Mouse (Mus musculus) liver, embryonic 13.5 days (tissue): ENCODE measurements around the gene Batf3. TPM values are rescaled to one million over a fixed set of nuclear protein-coding genes. Genes with fewer than 3 reads are reported as not detected.
A peak's percentile ranks its signal among the peaks of the same experiment; 100 is the strongest.
"Not testable (repeated sequence)": the region's sequence is repeated elsewhere in the genome, so short reads cannot be mapped to it uniquely, and the experiment has no call there.

Experiments
- ATAC-seq: fragments of 200-750 bp; cut with Nextera tagmentation; 2 replicates; pipeline ENCODE4 v1.8.0; 2017; ENCODE audit warnings: low read depth, mild to moderate bottlenecking, moderate number of reproducible peaks, moderate library complexity
- DNase-seq: peaks from one replicate; pipeline ENCODE4 v3.0.0; 2022
- H3K27ac ChIP-seq: fragments of 300-500 bp; sonication (generic); 2 replicates; pipeline ENCODE4 v1.5.1; 2015; ENCODE audit warnings: moderate library complexity, mild to moderate bottlenecking, inconsistent platforms
- H3K27me3 ChIP-seq: fragments of 300-500 bp; sonication (generic); 2 replicates; pipeline ENCODE4 v1.6.1; 2015; ENCODE audit warnings: mild to moderate bottlenecking, inconsistent platforms
- H3K36me3 ChIP-seq: fragments of 300-500 bp; sonication (generic); 2 replicates; pipeline ENCODE4 v1.6.1; 2015; ENCODE audit warnings: mild to moderate bottlenecking, inconsistent platforms
- H3K4me1 ChIP-seq: fragments of 300-500 bp; sonication (generic); replicated peaks from 2 replicates; pipeline ENCODE4 v1.6.1; 2015; ENCODE audit warnings: inconsistent platforms
- H3K4me2 ChIP-seq: fragments of 300-500 bp; sonication (generic); 2 replicates; pipeline ENCODE4 v1.6.1; 2015; ENCODE audit warnings: inconsistent platforms, mild to moderate bottlenecking, moderate library complexity
- H3K4me3 ChIP-seq: fragments of 300-500 bp; sonication (generic); replicated peaks from 2 replicates; pipeline ENCODE4 v1.5.1; 2015; ENCODE audit warnings: mild to moderate bottlenecking, inconsistent platforms
- H3K9ac ChIP-seq: fragments of 300-500 bp; sonication (generic); 2 replicates; pipeline ENCODE4 v1.6.1; 2015; ENCODE audit warnings: mild to moderate bottlenecking, inconsistent platforms
- H3K9me3 ChIP-seq: fragments of 300-500 bp; sonication (generic); replicated peaks from 2 replicates; pipeline ENCODE4 v1.6.1; 2016; ENCODE audit warnings: inconsistent platforms
- WGBS: fragments of 180-500 bp; shearing (Covaris S2); methylation state at CpG from one replicate; pipeline ENCODE4 v1.1.7; 2015; ENCODE audit not compliant: insufficient replicate concordance; 5-methylcytosine and 5-hydroxymethylcytosine counted together
- polyA plus RNA-seq: library from polyadenylated mRNA; unstranded; fragments of >200 nt; fragmentation: Nextera tagmentation; extraction: Ambion mirVana; gene quantifications from 2 replicates; pipeline ENCODE4 v1.2.1, GENCODE M21; 2015

Gene Batf3
- polyA plus RNA-seq, 1 experiment from 2014 or later, result 3.1 TPM

DNA sequence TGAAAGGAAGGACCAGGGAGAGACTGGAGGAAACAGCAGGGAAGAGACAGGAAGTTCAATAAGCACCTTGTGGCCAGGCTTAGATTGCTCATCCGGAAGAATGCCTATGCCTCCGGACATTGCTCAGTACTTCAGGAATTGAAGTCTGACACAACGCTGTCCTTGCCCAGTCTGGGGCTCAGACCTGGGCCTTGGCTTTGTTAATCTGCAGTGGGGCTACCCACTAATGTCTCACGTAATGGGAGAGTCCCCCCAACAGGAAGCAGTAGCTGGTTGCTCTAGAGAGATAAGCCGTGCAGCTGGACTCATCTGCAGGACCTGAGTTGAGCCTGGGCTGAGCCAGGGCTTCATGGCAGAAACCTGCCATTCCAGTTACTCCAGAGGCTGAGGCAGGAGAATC is 35.3 kb downstream of the Batf3 start:
- WGBS, result 12% methylated on average over 5 of the region's 5 CpGs
- H3K4me1 ChIP-seq, result peaks cover 19% of the 10 kb centered on the region
- H3K4me2 ChIP-seq, result peak overlapping the region; percentile 9; the same call in 1 of the 2 replicates
- peaks cover 7% of the 10 kb centered on the region; the same call in 1 of the 2 replicates for H3K27me3 ChIP-seq
- H3K9me3 ChIP-seq, result peaks cover 2% of the 10 kb centered on the region; the same call in 1 of the 2 replicates
- no peak overlapping the region for H3K4me3 ChIP-seq
- H3K36me3 ChIP-seq, result no peaks in the 10 kb centered on the region
- ATAC-seq (peak; percentile 72), DNase-seq (no peak)
- no peak overlapping the region for H3K9ac ChIP-seq
- no peak overlapping the region for H3K27ac ChIP-seq

DNA sequence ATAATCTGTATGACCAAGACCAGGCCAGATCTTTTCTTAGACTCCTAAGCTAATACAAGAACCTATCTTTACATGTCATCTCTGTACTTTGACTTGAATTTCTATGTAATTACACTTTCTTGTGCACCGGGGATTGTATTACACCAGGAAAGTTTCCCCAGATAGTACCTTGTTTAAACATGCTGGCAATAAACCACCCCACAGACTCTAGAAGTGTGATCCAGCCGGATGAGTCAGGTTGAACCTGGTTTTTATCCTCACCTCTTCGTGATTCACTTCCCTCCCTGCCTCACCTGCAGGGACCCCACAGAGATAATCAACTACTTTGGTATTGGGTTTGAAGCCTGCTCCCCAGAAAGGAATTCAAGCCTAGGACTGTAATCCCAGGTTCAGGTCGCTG is 37.8 kb downstream of the Batf3 start:
- H3K4me1 ChIP-seq, result peaks cover 34% of the 10 kb centered on the region
- no peak for DNase-seq
- no peak overlapping the region for H3K27ac ChIP-seq
- no peaks in the 10 kb centered on the region for H3K9me3 ChIP-seq
- no peak overlapping the region for H3K9ac ChIP-seq
- no peak for ATAC-seq
- peaks cover 7% of the 10 kb centered on the region; the same call in 1 of the 2 replicates for H3K27me3 ChIP-seq
- H3K4me2 ChIP-seq, result no peak overlapping the region
- H3K36me3 ChIP-seq, result no peaks in the 10 kb centered on the region
- WGBS, result 51% methylated on average over 4 of the region's 4 CpGs
- H3K4me3 ChIP-seq, result no peak overlapping the region

DNA sequence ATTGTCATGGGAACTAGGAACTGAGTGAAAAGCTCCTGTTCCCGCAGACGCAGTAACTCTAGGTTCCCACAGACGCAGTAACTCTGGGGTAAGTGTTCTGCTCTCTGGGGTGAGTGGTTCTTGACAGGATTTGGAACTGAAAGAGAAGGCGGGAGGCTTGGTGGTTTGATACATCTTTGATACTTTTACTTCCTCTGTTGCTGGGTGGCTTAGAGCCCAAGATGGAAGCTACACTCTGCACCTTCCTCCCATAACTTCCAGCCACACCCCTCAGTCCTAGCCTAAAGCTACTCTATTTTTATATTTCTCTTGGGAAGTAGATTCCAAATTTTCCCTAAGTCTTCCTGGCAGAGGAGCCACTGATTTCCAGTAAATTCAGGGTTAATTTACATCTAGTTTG is 40.8 kb downstream of the Batf3 start:
- Histone ChIP-seq H3K9me3 (no peaks in the 10 kb centered on the region), H3K4me3 (no peak overlapping the region), H3K27ac (no peak overlapping the region), H3K27me3 (peaks cover 7% of the 10 kb centered on the region; the same call in 1 of the 2 replicates), H3K4me1 (peaks cover 18% of the 10 kb centered on the region), H3K9ac (no peak overlapping the region), H3K36me3 (no peaks in the 10 kb centered on the region), H3K4me2 (no peak overlapping the region)
- ATAC-seq (no peak), DNase-seq (no peak)
- WGBS, result 71% methylated on average over 4 of the region's 4 CpGs

DNA sequence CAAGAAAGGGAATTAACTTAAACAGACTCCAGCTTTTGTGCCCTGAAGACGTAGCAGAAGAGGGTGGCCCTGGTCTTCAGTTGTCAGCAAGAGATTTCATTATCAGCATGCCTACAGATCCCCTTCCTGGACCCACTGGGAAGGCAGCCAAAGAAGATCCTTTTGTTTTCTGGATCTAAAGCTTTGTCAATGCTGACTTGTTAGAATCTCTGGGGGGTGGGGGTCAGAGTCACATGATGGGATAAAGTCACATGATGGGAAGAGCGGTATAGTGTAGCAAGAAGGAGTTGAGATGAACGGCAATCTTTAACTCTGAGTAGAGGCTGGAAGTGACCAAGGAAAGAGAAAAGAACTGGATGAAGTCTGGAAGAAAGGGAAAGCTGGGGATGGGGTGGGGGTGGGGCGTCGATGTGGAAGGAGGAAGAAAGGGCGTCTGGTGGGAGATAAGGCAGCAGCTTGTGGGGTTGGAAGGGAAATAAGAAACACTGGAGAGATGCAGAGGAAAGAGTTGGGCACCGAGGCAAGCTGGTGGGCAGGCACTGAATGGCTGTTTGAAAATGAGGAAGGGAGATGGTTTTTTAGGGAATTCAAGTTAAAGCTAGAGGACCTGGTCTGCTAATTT is 41.3 kb downstream of the Batf3 start:
- peaks cover 7% of the 10 kb centered on the region; the same call in 1 of the 2 replicates for H3K27me3 ChIP-seq
- H3K9ac ChIP-seq, result no peak overlapping the region
- H3K4me2 ChIP-seq, result no peak overlapping the region
- H3K4me3 ChIP-seq, result no peak overlapping the region
- peaks cover 15% of the 10 kb centered on the region for H3K4me1 ChIP-seq
- H3K36me3 ChIP-seq, result no peaks in the 10 kb centered on the region
- DNase-seq (no peak), ATAC-seq (peak; percentile 31; the same call in 1 of the 2 replicates)
- H3K27ac ChIP-seq, result no peak overlapping the region
- no peaks in the 10 kb centered on the region for H3K9me3 ChIP-seq
- 14% methylated on average over 7 of the region's 7 CpGs for WGBS

DNA sequence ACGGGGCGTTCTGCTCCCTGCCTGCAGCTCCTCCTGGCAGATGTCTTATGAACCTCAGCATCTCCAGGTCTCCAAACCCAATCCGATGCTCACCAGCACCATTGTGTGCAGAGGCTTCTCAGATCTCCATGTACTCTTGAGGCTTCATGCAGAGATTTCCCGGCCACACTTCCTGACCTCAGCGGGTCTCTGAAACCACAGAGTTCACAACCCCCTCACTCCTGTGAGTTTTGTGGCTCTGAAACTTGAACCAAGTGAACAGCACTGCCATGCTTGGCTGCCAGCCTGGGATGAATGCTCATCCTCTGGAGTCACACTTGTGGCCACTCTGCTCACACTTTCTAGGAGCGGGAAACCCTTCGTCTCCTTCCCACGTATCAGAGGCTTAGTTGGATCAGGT is 43.3 kb downstream of the Batf3 start:
- no peak for DNase-seq
- no peak overlapping the region for H3K4me2 ChIP-seq
- peaks cover 7% of the 10 kb centered on the region; the same call in 1 of the 2 replicates for H3K27me3 ChIP-seq
- WGBS, result 43% methylated on average over 8 of the region's 8 CpGs
- H3K9ac ChIP-seq, result no peak overlapping the region
- H3K27ac ChIP-seq, result no peak overlapping the region
- no peak for ATAC-seq
- H3K4me1 ChIP-seq, result peaks cover 15% of the 10 kb centered on the region
- H3K4me3 ChIP-seq, result no peak overlapping the region
- H3K9me3 ChIP-seq, result no peaks in the 10 kb centered on the region
- no peaks in the 10 kb centered on the region for H3K36me3 ChIP-seq

DNA sequence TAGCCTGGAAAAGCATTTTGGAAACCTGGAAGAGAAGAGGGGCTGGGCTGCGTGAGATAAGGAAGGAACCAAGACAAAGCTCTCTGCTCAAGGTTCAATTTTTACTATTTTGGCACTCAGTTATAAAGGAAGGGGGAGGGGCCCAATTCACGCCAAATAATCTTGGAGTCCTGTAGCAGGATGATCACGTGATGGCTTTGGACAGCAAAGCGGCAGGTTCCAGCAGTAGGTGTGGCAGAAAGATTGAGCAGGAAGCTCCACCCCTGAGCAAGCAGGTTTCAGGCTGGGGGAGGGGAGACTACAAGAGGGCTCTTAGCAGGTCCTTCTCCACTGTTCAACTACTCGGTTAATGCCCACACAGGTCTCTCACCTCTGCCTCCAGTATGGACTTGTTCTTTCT is 51.8 kb downstream of the Batf3 start:
- H3K36me3 ChIP-seq, H3K27me3 ChIP-seq, DNase-seq, H3K4me2 ChIP-seq, ATAC-seq, H3K9ac ChIP-seq, H3K4me1 ChIP-seq, H3K4me3 ChIP-seq, H3K27ac ChIP-seq, H3K9me3 ChIP-seq: not testable (repeated sequence)
- WGBS, result 68% methylated on average over 5 of the region's 5 CpGs

DNA sequence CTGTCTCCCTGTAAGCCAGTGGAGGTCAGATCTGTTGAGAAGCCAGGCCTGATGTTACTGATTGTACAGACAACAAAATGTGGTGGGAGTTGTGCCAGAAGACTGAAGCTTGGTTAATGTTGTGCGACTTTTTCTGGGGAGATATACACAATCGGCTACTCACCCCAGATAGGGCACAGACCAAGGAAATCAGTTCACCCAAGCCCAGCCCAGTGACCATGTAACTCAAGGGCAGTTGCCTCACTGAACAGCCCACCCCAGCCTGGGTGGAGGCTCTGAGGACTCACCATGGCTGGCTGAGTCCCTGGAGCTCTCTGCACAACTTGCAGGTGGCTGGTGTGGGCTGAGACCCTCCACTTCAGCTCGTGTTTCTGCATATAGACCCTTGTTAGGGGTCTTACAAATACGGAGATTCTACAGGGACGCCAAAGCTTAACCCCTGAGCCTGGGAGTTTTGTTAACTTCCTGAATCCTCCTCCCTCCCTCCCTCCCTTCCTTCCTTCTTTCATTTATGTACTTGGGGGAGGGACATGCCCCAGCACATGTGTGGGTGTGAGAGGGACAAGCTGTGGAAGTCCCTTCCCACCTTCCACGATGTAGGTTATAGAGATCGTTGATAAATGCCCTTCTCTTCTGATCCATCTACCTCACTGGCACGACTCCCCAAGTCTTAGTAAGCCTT is 53.4 kb downstream of the Batf3 start:
- H3K4me3 ChIP-seq, result no peak overlapping the region
- WGBS, result 24% methylated on average over 8 of the region's 8 CpGs
- H3K27me3 ChIP-seq, result no peaks in the 10 kb centered on the region
- no peak overlapping the region for H3K4me2 ChIP-seq
- DNase-seq (no peak), ATAC-seq (no peak)
- no peaks in the 10 kb centered on the region for H3K36me3 ChIP-seq
- H3K4me1 ChIP-seq, result no peaks in the 10 kb centered on the region
- peak overlapping the region; percentile 19 for H3K27ac ChIP-seq
- H3K9me3 ChIP-seq, result no peaks in the 10 kb centered on the region
- no peak overlapping the region for H3K9ac ChIP-seq

DNA sequence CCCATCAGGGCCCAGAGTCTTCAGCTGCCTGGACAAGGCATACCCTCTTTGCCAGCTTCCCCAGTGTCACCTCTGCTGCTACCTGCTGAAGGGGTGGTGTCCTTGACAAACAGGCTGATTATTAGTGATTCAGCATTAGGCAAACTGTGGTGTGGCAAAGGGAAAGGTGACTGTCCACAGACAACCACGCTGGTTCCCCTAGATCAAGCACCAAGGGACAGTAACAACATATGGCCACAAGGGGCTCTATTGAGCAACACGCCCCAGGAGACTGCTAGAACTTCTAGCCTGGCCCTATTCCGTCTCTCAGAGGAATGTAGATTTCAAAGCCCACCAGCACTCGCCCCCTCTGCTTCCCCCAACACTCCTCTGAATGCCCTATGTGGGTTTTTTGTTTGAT is 55.4 kb downstream of the Batf3 start:
- Histone ChIP-seq H3K9me3 (peaks cover 6% of the 10 kb centered on the region), H3K9ac (no peak overlapping the region), H3K4me3 (no peak overlapping the region), H3K4me2 (no peak overlapping the region), H3K36me3 (no peaks in the 10 kb centered on the region), H3K27me3 (no peaks in the 10 kb centered on the region), H3K27ac (no peak overlapping the region), H3K4me1 (no peaks in the 10 kb centered on the region)
- ATAC-seq (no peak), DNase-seq (peak; percentile 9)
- WGBS, result 9% methylated on average over 4 of the region's 4 CpGs

DNA sequence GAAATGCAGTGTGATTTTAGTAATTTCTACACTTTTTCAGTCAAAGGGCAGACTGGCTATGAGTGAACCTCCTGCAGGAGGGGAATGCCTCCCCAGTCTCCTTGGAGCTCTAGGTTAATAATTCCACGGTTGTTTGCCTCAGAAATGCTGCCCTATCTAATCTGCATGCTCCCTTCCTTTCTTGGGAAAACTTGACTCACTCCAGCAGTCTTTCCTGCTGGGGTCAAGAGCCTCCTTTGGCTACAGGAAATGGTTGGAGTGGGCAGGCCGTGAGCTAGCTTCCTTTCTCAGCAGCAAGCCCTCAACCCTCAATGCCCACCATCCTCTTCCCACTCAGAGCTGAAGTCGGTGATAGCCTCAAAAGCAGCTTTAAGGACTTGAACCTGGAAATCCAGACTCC is 56.7 kb downstream of the Batf3 start:
- H3K4me3 ChIP-seq, result no peak overlapping the region
- H3K27me3 ChIP-seq, result no peaks in the 10 kb centered on the region
- ATAC-seq (no peak), DNase-seq (no peak)
- peaks cover 7% of the 10 kb centered on the region for H3K9me3 ChIP-seq
- WGBS, result 24% methylated on average over 3 of the region's 3 CpGs
- H3K4me1 ChIP-seq, result no peaks in the 10 kb centered on the region
- no peaks in the 10 kb centered on the region for H3K36me3 ChIP-seq
- H3K9ac ChIP-seq, result no peak overlapping the region
- H3K4me2 ChIP-seq, result no peak overlapping the region
- H3K27ac ChIP-seq, result peak overlapping the region; percentile 66

Other genes starting within 250 kb of the Batf3 start
- gene Rps6kc1, start 186.1 kb upstream of the Batf3 start, polyA plus RNA-seq, result 3.6 and 4.5 TPM in 2 replicates
- gene Angel2, start 172.7 kb upstream of the Batf3 start, polyA plus RNA-seq, result 16.4 and 17.0 TPM in 2 replicates
- 1.5 and 2.1 TPM in 2 replicates for gene Vash2, start 118.6 kb upstream of the Batf3 start, polyA plus RNA-seq
- gene Flvcr1, start 71.7 kb upstream of the Batf3 start, polyA plus RNA-seq, result 4.3 and 5.0 TPM in 2 replicates
- not detected in 2 replicates for gene Spata45, start 61.2 kb upstream of the Batf3 start, polyA plus RNA-seq
- 8.6 and 10.3 TPM in 2 replicates for gene Tatdn3, start 34.9 kb upstream of the Batf3 start, polyA plus RNA-seq
- gene Nsl1, start 34.8 kb upstream of the Batf3 start, polyA plus RNA-seq, result 16.7 and 18.1 TPM in 2 replicates
- not detected in 2 replicates for gene Fam71a, start 67.0 kb downstream of the Batf3 start, polyA plus RNA-seq
- 1.3 TPM in 2 replicates for gene Atf3, start 120.2 kb downstream of the Batf3 start, polyA plus RNA-seq
- gene Nenf, start 220.3 kb downstream of the Batf3 start, polyA plus RNA-seq, result 28.0 and 29.9 TPM in 2 replicates
- 6.8 and 10.1 TPM in 2 replicates for gene Tmem206, start 228.1 kb downstream of the Batf3 start, polyA plus RNA-seq